Mouse (Mus musculus): ENCODE results near the gene Npas3.
A peak's percentile ranks its signal among the peaks of the same experiment; 100 is the strongest.

Gene Npas3

DNA sequence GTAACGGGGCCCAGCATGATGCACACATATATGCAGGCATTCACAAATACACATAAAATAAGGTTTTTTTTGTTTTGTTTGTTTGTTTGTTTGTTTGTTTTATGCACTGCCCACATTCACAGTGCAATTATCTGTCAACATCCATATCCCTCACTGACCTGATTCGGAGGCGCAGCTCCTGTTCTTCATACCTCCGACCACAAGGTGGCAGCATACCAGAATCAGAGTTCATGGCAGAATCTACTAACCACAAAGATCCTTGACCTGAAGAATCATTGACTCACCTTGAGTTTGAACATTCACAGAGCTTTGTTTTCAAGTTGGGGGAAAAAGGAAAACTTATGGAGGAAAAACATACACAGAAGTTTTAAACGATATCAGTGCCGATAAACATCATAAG is 743.9 kb downstream of the Npas3 start:
- peak; percentile 10 for DNase-seq (ENCODE audit: low spot score)

DNA sequence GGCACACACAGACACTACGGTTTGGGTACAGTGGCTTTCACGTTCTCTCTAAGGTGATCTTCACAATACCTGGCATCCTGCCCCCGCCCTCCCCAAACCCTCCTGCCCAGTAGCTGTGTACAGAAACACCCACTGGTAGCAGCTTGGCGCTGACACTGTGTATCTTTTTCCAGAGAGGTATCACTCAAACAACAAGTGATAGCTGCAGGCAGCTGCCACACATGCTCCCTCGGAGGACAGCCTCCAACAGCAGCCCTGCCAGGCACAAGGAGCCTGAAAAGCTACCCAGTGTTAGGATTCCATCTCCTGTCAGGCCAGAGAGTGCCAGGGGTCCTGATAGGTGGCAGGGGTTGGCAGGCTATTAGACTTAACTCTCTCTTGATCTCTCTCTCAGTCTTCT is 747.2 kb downstream of the Npas3 start:
- DNase-seq (ENCODE audit: low spot score): no peak

DNA sequence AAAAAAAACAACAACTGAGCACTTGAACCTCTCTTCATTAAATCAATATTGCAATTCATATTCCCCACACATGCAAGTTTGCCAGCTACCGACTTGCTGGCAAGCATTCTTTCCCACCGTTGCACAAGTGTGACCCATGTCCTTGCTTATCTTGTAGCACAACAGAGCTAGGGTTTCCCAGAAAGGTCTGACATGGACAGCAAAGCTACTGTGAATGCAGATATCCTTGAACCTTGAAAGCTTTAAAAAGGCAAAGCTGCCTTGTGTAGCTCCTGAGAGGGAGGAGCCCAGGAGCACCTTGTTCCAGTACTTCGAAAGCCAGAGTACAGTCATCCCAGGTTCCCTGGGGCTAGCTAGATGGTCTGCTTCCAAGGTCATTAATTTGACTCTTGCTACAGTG is 748.7 kb downstream of the Npas3 start:
- DNase-seq (ENCODE audit: low spot score): peak; percentile 60

DNA sequence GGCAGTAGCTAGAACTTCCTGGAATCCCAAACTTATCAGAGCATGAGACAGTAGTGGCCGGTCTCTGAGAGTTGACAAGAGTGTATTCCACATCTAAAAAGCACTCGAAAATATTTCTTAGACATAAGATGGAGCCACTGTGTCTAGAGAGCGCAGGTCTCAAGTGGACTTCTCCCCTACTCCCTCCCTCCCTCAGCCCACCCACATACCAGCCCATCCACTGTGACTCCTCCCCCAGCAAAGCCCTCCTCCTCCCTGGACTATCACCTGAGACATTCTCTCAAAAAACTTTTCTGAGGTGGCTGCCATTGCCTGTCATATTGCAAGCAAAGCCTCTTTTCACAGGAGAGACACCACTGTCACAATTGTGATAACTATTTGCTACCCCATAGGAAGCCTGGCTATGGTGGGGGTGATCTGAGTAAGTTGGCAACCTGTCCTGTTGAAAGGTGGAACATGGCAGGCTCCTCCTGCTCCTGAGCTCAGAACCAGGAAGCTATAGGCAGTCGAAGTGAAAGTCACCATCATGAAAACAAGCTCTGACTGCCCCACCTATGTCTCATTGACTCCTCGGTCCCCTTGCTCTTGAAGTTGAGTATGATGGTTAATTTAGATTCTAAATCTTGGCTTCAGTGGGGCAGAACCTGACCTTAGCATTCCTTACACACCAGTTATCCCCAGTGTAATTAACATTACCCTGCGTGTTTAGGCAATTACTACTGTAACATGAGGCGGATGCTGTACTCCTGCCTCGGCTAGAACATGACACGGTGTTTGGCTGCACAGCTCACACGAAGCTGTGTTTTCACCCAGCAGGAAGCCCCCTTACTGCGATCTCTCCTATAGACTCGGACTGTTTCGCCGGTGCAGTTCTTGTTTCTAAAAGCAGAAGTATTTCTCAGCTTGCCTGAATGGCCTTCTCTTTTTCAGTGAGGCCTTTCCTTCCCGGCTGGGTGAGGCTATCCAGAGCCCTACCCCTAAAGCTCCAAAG is 751.5 kb downstream of the Npas3 start:
- DNase-seq (ENCODE audit: low spot score): no peak

DNA sequence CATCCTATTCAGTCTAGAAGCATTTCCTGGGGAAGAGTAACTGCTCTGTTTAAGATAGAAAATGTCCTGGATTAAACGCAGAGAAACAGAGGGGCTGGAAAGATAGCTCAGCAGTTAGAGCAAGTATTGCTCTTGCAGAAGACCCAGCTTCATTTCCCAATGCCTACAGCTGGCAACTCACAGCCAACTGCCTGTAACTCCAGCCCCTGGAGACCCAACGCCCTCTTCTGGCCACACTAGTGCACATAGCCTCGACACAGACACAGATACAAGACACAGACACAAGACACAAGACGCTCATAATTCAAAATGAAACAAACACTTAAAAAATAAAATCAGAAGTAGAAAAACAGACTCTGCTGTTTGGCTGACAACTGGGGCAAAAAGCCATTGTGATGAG is 754.0 kb downstream of the Npas3 start:
- no peak for DNase-seq (ENCODE audit: low spot score)

DNA sequence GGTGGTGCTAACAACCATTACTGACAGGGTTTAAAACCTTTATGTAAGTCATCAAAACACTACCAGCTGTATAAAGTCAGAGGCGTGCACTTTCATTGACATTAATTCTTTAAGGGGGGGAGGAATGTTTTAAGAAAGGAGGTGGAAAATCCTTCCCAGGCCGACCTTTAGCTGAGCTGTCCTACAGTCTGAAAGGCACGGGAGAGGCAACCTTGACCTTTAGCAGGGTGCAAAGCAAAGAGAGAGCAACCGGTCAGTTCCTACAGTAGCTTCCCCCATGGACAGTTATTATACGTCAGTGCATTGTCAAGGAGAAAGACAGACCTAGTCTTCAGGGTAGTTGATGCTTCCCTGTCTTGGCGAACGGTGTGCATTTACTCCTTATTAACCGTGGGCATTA is 756.1 kb downstream of the Npas3 start:
- no peak for DNase-seq (ENCODE audit: low spot score)

DNA sequence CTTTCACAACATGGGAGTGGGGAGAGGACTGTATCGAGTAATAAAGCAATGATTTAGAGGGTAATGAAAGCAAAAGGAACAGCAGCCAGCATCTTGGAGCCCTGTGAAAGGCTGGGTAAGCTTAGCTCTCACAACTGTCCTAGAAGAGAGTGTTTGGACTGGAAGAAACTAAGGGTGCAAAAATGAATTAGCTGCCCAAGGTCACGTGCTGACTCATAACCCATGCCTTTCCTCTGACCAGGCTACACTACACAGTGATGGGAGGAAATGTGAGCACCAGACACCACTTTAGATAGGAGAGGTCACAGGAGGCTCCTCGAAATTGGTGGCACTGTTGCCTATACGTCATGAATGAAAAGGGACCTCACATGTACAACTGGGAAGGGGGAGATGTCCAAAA is 757.1 kb downstream of the Npas3 start:
- DNase-seq (ENCODE audit: low spot score): no peak

DNA sequence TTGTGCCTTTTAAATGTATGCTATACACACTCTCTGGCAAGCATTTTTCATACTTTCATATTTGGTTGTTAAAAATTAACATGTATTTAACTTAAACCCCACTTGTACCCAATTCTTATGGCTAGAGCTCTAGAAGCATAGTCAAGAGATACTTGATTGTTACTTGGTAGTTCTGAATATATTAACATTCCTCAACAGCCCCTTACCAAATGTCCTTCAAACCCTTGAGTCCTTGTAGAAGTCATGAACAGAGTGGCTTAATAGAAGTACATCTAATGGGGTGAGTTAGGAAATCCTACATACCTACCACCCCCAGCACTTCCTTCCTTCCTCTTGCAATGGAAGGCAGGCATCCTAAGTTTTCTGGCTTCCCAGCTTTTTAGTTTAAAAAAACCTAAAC is 766.8 kb downstream of the Npas3 start:
- no peak for DNase-seq (ENCODE audit: low spot score)

DNA sequence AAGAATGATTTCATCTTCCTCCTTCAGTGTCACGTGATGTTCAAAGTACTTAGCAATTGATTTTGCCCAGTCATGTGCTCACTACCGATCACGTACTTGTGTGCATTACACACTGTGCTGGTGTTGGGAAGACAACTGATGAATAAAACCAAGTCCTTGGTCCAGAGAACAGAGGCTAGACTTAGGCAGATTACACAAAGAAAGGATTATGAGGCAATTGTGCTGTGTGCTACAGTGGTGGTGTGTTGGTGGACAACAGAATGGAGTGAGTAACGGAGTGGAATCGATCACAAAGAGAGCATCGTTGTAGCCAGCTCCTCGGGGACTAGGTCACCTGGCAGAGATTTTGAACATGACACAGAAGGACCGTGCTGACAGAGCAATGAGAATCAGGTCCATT is 769.5 kb downstream of the Npas3 start:
- no peak for DNase-seq (ENCODE audit: low spot score)

DNA sequence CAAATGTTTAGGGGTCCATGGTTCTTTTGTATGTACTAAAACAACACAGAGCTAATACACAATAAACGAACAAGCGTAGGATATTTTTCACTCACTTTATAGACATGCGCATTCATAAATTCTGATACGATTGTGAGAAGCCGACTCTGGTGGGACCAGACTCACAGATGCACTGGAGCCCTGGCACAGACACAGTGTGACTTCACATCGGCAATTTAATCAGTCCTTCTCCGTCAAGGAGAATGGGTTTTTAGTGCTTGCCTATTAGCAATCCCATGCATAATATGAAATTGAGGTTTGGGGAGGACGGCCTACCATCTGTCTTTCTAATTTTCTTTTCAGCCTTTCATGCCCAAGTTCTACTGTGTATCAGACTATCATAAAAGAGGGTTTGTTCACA is 771.5 kb downstream of the Npas3 start:
- no peak for DNase-seq (ENCODE audit: low spot score)

DNA sequence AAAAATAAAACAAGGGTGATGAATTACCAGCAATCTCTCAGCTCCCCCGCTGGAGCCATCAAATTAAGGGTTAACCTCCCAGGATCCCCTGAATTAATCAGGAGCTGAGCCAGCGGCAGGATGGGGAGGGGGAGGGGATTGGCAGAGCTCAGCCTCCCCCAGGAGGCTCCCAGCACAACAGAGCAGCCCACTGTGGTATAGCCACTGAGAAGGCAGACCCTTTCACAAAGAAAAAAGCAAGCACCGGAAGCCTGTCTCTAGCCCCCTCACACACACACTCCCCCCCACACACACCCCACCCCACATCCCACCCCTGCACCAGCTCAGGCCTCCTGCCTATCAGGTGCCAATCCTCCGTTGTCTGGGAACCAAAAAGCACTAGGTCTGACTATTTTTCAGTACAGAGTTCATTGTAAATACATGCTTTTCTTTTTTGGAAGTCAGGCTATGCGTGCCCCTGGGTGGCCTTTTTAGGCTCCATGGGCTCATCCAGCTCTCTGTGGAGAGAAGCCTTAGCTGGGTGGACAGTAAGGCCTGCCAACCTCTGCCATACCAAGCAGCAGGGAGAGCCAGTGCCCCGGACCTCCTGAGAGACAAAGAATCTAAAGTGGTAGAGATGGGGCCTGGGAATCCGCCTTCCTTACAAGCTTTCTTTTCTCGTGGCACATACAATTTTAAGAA is 786.3 kb downstream of the Npas3 start:
- no peak for DNase-seq (ENCODE audit: low spot score)

DNA sequence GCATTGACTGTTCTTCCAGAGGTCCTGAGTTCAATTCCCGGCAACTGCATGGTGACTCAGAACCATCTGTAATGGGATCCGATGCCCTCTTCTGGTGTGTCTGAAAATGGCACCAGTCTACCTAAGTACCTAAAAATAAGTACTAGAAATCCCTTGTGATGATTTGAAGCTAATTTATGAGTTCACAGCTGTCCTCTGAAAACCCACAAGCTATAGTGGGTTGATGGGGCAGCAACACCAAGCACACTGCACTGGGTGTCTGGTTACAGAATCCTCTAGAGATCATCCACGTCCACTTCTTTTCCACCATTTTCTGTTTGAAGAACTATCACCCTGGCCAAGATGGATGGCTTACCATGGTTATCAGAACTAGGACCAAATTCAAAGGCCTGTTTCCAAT is 789.1 kb downstream of the Npas3 start:
- DNase-seq (ENCODE audit: low spot score): no peak

DNA sequence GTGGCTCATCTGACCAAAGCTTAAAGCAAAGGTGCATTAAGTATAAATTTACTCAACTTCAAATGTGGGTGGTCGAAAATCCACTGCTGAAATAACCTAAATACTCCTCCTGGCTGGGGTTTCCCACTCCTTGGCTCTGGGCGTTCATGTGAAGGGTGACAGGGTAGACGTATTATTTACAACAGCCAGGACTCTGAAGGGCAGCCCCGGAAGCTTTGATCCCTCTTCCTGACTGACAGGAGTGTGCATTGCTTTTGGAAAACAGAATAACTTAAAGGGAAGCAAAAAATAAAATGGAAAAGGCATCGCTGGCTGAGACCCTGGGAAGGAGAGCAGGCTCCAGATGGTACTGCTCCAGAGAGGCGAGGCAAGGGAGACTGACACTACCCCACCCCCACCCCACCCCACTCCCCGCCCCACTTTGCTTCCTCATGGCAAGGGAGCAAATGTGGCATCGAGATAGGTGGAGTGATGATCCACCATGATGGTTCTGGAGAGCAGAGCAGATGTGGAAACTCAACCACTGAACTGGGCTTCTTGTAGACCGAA is 794.6 kb downstream of the Npas3 start:
- no peak for DNase-seq (ENCODE audit: low spot score)

DNA sequence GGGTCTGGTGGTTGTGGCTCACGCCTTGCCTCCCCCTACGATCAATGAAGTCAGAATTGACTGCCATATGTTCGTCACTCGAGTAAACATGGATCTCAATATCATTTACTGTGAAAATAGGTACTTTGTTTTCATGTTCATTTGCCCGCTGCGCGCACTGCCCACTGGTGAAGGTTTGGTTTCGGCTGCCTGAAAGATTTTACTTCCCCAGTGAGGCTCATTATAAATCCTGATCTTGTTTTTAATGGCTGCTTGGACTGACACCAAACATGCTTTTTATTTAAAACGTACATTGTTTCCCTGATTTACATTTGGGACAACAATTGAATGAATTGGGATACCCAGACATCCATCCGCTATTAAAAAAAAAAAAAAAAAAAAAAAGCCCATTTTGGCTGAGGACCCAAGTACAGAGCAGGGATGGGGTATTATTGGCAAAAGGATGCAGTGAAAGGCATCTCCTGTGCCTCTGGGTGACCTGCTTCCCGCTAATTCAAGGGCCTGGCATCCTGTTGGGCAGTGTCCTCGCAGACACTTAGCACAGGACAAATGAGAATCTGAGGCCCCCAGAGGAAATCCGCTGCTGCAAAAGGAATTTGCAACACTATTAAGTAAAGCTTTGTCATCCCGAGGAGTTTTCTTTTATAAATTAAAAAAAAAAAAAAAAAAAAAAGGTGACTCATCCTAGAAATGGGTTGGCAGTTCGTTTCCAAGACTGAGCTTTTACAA is 796.3 kb downstream of the Npas3 start:
- no peak for DNase-seq (ENCODE audit: low spot score)

DNA sequence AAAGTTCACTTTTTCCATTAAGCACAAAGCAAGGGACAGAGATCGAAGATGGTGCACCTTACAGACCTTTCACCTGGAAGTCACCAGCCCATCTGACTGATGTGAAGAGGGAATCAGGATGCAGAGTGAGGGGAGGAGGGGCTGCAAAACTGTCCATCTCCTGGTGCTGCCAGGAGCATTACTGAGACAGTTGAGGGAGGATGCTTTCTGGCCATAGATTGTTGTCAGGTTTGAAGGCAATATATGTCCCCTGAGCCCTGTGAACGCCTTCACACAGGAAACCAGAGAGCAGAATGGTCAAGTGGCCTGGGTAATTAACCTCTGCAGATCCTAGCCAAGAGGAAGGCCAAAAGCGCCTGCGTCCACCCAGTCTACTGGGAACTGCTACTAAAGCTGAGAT is 796.9 kb downstream of the Npas3 start:
- no peak for DNase-seq (ENCODE audit: low spot score)

DNA sequence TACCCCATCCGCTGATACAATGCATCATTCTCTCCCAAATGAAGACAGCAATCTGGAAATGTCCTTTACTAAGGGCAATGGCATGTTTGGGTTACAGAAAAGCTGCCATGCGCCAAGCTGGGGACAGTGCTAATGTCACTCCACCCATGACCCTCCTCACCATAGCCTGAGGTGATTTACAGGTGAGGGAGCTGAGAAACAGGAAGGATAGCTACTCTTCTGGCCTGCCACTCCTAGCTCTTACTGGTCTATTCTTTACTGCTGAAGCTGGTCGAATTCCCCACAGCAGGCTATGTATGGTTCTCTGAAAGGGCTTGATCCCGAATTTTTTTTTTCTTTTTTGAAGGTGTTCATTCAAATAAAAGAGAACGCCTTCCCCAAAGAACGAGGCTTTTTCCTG is 798.3 kb downstream of the Npas3 start:
- no peak for DNase-seq (ENCODE audit: low spot score)

DNA sequence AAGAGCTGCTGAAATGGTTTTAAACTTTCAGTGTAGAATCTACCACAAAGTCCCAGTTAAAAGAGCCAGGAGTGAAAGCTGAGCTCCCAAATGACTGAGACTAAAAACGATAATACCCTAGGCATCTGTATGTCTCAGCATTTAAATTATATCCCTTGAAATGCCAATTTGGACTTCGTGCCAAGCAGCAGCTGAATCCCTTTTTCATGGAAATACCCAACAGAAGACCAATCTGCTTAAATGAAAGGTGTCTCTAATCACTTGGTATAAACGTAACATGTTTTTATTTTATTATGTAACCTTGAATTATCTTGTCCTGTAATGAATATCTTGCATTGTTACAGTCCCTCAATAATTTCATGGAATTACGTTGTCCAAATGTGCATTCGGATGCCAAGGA is 799.6 kb downstream of the Npas3 start:
- no peak for DNase-seq (ENCODE audit: low spot score)

DNA sequence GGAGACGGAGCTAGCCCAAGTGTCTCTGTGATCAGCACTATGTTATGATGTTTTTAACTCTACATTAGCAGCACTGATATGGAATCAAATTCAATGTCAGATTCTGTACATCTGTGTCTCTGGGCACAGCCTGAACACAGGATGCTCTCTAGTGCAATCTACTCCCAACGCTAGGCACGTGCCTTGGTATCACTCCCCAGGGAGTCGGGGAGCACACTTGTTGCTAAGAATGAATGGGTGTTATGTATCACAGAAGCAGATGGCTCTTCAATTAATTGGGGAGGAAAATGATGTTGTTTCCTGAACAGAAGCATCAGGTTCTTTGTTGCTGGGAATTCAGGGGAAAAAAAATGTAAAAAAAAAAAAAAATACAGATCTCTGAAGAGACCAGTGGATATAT is 801.4 kb downstream of the Npas3 start:
- DNase-seq (ENCODE audit: low spot score): no peak

DNA sequence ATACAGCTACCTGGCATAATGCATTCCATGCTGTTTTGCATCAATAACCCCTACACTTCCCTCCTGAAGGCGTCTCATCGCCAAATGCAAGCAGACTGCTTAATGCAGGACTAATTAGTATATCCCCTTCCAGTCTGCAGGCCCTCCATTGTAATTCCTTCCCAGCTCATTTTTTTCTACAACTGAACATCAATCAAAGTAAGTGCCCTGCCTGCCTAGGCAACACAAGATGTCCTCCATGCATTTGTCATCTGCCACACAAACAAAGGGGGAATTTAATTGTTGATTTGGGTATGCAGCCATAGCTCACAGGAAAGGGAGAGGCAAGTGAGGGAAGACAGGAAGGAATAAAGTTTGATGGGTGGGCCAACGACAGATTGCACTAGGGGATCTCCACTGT is 804.5 kb downstream of the Npas3 start:
- DNase-seq (ENCODE audit: low spot score): no peak

DNA sequence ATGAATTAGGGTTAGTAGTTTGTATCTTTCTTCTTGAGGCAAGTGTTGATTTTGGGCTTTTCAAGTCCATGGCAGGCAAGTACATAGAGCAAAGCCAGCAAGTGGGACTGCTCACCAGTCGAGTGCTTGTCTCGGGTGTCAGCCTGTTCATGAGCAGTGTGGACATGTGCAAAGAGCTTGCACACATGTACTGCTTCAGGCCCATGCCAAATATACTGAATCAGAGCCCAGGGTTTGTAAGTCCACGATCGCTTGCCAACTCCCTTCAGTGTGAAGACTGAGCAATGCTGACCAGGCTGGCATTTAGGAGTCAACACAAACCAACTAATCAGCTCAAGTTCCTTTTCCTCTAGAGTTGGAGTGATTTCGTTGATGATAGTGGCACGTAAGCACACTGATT is 805.1 kb downstream of the Npas3 start:
- DNase-seq (ENCODE audit: low spot score): no peak

DNA sequence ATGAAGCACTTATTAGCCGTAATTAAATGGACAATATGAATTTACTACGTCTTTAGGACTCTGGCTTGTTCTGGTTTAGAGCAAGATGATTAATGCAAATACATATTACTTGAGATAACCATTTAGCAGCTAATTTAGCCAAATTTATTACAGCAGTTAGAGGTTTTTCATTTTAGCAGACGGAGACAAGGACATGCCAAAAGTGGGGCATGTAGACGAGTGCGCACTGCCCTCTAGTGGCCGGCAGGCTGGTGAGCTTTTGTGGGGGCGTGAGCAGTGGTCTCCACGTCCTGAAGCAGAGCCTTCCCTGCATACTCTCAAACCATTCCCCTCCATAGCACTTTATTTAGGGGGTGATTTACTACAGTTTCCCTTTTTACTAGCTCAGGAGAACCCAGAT is 812.3 kb downstream of the Npas3 start:
- DNase-seq (ENCODE audit: low spot score): peak; percentile 70

DNA sequence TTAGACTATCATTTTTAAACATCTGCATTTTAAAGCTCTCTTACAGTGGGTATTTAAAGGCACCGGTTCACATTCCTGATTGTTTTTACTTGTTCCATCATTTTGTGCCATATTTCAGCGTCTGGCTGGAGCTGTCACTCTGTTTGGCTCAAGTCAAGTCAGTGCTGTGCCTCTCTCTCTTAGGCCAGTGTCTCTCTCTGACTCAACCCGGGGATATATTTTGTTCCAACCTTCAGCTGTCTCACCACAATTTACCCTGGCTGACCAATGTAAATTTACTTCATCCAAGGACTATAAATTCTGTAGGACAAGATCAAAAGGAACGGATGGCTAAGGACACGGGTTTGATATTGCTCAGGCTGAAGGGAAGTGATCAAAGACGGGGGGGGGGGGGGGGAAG is 812.7 kb downstream of the Npas3 start:
- no peak for DNase-seq (ENCODE audit: low spot score)

DNA sequence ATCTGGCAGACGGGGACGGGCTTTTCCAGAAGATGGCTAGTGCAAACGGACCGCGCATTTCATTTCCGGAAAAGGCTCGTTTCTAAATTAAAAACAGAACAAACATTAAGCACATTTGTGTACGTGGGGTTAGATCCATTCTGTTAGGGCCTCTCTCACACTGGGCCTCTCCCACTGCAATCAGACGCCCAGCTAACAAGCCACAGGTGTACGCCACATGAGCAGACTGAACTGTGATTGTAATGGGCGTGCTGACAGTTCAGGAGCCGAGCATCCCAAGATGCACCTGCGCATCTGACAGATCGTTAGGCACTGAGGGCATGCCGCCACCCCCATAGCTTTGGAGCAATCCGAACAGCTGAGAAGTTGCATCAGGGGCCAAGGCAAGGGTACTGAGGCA is 816.5 kb downstream of the Npas3 start:
- no peak for DNase-seq (ENCODE audit: low spot score)

All from adipocyte (in vitro differentiated cells).